Mouse (Mus musculus) CD4-positive, CD25-positive, alpha-beta regulatory T cell, adult 9 weeks (primary cell): ENCODE measurements around the gene Eln. TPM values are rescaled to one million over a fixed set of nuclear protein-coding genes. Genes with fewer than 3 reads are reported as not detected.

Experiments used
- polyA plus RNA-seq: library from polyadenylated mRNA; unstranded; fragments of 100-300 nt; shearing (Covaris generic); gene quantifications from one replicate; pipeline ENCODE4 v1.2.1, GENCODE M21; 2017

The Eln gene
- not detected for polyA plus RNA-seq

DNA sequence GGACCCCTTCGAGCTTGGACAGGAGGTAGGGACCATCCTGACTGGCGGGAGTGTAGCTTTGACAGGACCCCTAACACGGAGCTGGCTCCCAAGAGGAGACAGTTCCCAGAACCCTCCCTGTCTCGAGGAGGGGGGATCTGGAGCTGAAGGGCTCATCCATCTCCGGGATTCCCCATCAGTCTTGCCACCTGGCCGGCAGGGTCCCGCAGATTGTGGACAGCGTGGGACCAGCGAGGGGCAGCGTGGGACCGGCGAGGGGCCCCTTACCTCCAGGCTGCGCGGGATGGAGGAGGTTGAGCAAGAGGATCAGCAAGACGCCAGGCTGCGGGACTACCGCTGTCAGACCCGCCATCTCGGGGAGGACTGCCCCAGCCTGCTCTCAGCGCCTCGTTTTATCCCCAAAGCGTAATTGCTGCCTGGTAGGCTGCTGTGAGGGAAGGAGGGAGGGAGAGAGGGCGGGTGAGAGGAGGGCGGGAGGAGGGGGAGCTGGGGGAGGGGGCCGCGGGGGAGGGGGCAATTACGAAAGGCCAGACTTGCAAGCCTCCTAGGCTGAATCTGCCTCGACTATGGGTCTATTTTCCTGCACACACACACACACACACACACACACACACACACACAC, at the start of gene Eln:
Gene Eln (minus strand): TSS at position 434 of the 622 bp plus-strand sequence.

DNA sequence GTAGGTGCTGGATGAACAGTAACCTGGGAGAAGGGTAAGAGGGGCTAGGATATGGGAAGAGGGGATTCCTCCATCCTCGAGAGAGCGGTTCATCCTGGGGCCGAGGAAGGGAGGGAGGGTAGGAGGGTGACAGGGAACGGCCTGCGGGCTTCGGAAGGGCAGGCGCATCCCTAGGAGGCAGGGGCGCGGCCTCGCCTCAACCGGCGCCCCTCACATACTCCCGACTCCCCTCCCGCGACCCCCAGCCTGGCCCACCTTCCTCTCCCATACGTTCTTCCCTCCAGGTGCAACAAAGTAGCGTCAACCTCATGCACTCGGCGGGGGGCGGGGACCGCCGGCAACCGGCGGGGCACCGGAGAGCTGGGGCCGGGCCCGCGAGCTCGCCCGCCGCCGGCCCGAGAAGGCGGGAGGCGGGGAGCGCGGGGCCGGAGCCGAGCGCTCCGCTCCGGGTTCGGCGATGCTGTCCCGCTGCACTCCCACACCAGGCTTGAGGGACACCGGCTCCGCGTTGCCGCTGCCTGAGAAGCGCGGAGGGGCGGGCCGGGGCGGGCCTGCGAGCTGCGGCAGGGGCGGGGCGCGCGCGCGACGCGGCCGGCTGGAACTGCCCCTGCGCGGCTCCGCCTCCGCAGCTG, 58.9 kb downstream of the Eln start, which contains the start of gene Limk1:
Gene Limk1 (minus strand): TSS at position 513 of the 632 bp plus-strand sequence.

Other genes starting within 250 kb of the Eln start
- 2.0 TPM for gene Clip2, start 194.9 kb downstream of the Eln start, polyA plus RNA-seq
- gene Syna, start 187.2 kb downstream of the Eln start, polyA plus RNA-seq = not detected
- 228 TPM for gene Rfc2, start 166.0 kb downstream of the Eln start, polyA plus RNA-seq
- 3.3 TPM for gene Lat2, start 132.3 kb downstream of the Eln start, polyA plus RNA-seq
- gene Eif4h, start 107.8 kb downstream of the Eln start, polyA plus RNA-seq = 308 TPM
- 10.4 TPM for gene Limk1, start 58.7 kb downstream of the Eln start, polyA plus RNA-seq
- gene Tmem270, start 159.4 kb upstream of the Eln start, polyA plus RNA-seq = not detected
- not detected for gene Cldn13, start 168.2 kb upstream of the Eln start, polyA plus RNA-seq
- gene Mettl27, start 185.0 kb upstream of the Eln start, polyA plus RNA-seq = 21.8 TPM
- gene Cldn4, start 199.6 kb upstream of the Eln start, polyA plus RNA-seq = not detected
- gene Cldn3, start 238.9 kb upstream of the Eln start, polyA plus RNA-seq = not detected